Mouse (Mus musculus) macrophage (primary cell): Measurements from ENCODE around the gene Cep128. TPM values are rescaled to one million over a fixed set of nuclear protein-coding genes. Genes with fewer than 3 reads are reported as not detected.

Source experiments
- H3K27ac ChIP-seq: fragments of 350-480 bp; formaldehyde crosslinking; 2 replicates; pipeline ENCODE4 v1.9.0; 2021
- H3K36me3 ChIP-seq: fragments of 350-480 bp; formaldehyde crosslinking; 2 replicates; pipeline ENCODE4 v1.9.0; 2021; ENCODE audit errors: inconsistent target
- H3K4me3 ChIP-seq: fragments of 350-480 bp; formaldehyde crosslinking; 2 replicates; pipeline ENCODE4 v1.9.0; 2021; ENCODE audit errors: inconsistent target
- H3K79me2 ChIP-seq: fragments of 350-480 bp; formaldehyde crosslinking; 2 replicates; pipeline ENCODE4 v1.9.0; 2021; ENCODE audit errors: inconsistent target
- WGBS: methylation state at CpG from one replicate; pipeline ENCODE4 v1.1.7; 2026; ENCODE audit warnings: inconsistent platforms; ENCODE audit not compliant: missing documents; 5-methylcytosine and 5-hydroxymethylcytosine counted together
- polyA plus RNA-seq: library from polyadenylated mRNA; stranded (reverse); fragments of 250-400 nt; gene quantifications from 3 replicates; pipeline ENCODE4 v1.2.4, GENCODE M21; 2018; ENCODE audit warnings: inconsistent platforms
- total RNA-seq, 78 experiments: library from RNA; depleted of rRNA; stranded (reverse); fragments of 250-400 nt; gene quantifications; 1 replicate in 9 of 78; 2 replicates in 24 of 78; 3 replicates in 43 of 78; 4 replicates in 2 of 78; pipeline ENCODE4 v1.2.4; 2018; ENCODE audit warnings: inconsistent platforms in 56 of 78

The Cep128 gene
- 100 to 1,000 TPM in 6 of 26 experiments, 10 to 100 TPM in 20; 24.4 to 119 (median 64.8) TPM for total RNA-seq (2018; cell fraction: chromatin; rRNA removed)
- total RNA-seq (2018; cell fraction: cytosol; rRNA removed) = 10 to 100 TPM in 4 of 26 experiments, 1 to 10 TPM in 22; 5.0 to 11.2 (median 7.9) TPM
- total RNA-seq (2018; cell fraction: nucleus; rRNA removed) = 10 to 100 TPM in 24 of 26 experiments, 1 to 10 TPM in 2; 6.7 to 66.4 (median 20.8) TPM
- 5.3 to 17.9 TPM (median 7.8 TPM) in 3 replicates for polyA plus RNA-seq

DNA sequence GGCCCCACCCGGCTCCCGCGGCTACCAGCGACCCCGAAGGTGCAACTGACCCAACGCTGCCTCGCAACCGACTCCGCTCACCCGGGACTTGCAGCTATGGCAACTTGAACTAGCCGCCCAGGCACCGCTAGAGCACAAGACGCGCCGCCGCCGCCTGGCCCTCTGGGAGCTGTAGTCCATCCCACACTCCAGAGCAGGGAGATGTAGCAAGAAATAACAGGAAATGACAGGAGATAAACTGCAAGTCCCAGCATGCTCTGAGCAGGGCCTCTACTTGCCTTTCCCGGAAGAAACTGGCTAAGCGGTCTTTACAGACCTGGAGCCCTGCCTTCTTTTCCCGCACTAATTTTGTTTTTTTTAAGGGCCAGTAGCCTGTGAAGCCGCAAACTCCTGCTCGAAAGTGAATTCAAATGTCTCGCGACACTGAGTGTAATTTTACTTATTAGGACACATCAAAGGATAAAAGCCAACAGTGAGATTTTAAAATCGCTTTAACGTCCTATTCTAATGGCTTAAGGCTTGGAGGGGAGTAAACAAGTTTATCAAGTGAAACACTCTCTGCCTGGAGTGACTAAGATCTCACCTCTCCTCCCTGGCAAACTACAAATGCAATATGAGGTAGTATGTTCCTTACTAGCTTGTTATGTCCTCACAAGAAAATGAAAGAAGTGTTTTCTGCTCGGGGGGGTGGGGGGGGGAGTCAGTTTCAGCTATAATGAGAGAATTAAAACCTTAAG is at the start of gene Cep128, which contains the start of gene Tshr:
Cep128 (minus strand) TSS at position 129 of the 737 bp plus-strand sequence.
Tshr (plus strand) TSS at position 283 of the 737 bp plus-strand sequence.
- Histone ChIP-seq H3K27ac (peak within 1 kb of the TSS; percentile 51), H3K79me2 (peaks cover 27% of the 10 kb centered on the region), H3K36me3 (no peaks in the 10 kb centered on the region), H3K4me3 (peak within 1 kb of the TSS; percentile 87)
- WGBS = 0% methylated on average over 27 of the region's 27 CpGs

DNA sequence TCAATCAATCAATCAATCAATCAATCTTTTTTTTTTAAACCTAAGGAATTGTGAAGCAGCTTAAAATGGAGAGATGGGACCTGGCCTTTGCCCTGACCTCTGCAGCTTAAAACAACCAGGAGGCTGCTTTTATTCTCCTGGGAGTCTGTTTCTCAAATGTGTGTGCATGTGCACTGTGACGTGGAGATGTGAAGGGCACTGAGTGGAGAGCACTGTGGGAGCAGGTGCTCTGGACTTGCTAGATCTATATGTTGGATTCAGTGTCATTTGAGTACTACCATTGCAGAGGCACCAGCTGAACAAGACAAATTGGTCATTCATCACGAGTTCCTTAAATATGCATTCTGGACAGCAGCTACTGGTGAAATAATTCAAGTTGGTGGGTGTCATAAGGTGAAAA is 42.9 kb upstream of the Cep128 start:
- WGBS = 80% methylated on average over 2 of the region's 2 CpGs
- Histone ChIP-seq H3K36me3 (no peaks in the 10 kb centered on the region), H3K79me2 (no peaks in the 10 kb centered on the region), H3K4me3 (no peak overlapping the region), H3K27ac (no peak overlapping the region)

DNA sequence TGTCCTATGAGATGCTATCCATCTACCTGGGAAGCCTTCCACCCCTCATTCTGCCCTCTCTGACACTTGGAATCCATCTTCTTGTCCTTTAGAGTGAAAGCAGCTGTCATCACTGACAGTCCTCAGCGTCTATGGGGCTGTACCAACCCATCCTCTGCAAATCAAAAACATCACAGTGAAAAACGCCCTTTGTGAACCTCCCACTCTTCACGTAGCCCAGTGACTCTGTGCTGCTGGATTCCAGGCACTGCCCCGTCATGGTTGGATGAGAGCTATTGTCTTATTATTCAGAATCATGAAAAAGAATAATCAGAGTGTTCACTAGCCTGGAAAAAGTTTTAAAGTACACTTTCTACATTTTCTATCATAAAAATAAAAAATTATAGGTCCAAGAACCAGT is 42.3 kb upstream of the Cep128 start:
- H3K36me3 ChIP-seq = no peaks in the 10 kb centered on the region
- no peaks in the 10 kb centered on the region for H3K79me2 ChIP-seq
- H3K27ac ChIP-seq = no peak overlapping the region
- H3K4me3 ChIP-seq = no peak overlapping the region
- 85% methylated on average over 4 of the region's 4 CpGs for WGBS

DNA sequence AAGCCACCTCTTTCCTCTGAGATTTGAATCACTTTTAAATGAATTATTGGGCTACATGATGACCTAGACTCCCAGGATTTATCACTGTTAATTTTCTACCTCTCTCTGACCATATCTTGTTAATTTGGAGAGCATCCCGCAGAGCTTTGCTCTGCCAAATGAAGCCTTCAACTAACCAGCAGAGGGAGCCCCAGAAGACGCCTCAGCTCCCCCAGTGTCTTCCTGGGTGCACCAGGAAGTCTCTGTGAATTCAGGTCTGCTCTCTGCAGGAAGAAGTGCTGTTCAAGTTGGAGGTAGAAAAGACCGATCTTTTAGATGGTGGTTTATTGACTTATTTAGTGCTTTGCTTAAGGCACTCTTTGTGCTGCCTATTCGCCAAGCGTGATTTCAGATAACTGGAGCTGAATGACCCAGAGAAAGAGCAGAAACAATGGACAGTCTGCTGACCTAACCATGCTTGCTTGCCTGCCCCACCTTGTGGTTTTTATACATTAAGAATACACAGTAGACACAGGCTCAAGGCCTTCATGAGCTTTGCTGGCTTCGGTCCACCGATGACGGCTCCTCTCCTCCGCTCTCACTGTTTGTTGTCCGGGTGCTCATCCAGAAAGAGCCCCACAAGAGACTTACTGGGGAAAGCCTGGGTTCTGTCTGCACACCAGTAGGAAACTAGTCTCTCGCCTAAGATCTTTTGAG is 39.1 kb upstream of the Cep128 start:
- Histone ChIP-seq H3K79me2 (no peaks in the 10 kb centered on the region), H3K36me3 (no peaks in the 10 kb centered on the region), H3K27ac (no peak overlapping the region), H3K4me3 (no peak overlapping the region)
- WGBS = 79% methylated on average over 11 of the region's 11 CpGs

DNA sequence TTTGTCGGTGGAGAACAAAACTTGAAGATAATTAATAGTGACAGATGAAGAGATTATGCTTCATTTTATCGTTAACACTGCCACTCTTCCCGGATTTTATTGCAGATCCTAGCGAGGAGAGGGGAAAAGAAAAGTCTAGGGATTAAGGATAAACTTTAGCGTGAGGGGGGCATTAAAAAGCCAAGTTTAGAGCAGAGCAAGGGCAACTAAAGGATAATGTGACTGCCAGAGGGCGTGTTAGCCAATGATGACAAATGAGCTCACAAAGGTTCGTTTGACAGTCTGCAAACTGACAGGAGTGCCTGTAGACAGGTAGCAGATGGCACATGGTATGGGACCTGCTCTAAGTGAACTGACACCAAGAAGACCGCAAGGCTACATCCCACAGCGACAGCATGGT is 37.1 kb upstream of the Cep128 start:
- 69% methylated on average over 9 of the region's 9 CpGs for WGBS

DNA sequence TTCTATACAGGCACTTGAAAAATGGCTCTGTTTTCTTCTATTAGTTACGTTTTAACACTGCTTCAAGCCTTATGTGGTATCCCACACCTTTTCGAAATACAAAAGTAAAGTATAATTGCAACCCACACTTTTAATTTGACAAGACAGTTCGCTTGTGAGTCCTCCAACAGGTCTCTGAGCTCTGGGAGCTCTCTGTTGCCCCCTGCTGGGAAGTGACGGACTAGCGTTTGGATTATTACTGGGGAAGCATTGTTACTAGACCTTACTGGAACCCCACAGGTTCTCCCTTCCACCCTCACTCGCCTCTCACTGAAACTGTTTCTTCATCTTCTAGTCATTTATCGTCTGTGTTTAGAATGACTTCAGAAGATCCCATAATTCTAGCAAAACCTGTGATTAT is 34.6 kb upstream of the Cep128 start:
- no peak overlapping the region for H3K27ac ChIP-seq
- no peaks in the 10 kb centered on the region for H3K36me3 ChIP-seq
- 45% methylated on average over 7 of the region's 7 CpGs for WGBS
- no peaks in the 10 kb centered on the region for H3K79me2 ChIP-seq
- H3K4me3 ChIP-seq = no peak overlapping the region

More for the DNA sequence above, 37.1 kb upstream of the Cep128 start:
- H3K79me2 ChIP-seq = no peaks in the 10 kb centered on the region
- no peak overlapping the region for H3K4me3 ChIP-seq
- H3K27ac ChIP-seq = no peak overlapping the region
- H3K36me3 ChIP-seq = no peaks in the 10 kb centered on the region

DNA sequence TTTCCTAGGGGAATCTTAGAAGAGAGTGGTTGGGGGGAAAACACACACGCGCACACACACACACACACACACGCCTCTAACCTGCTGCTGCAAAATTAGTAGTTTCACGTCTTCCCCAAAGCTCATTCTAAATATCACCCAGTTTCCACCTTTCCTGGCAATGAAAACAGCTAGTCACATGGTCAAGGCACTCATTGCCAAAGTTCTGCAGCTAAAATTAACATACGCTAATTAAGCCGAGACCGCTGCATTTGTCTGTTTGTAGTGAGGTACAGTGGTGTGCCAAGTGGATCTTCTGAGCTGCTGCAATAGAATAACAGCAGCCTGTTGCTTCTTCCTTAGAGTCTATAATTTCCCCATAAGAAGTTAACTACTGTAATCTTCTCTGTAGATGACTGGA is 32.6 kb upstream of the Cep128 start:
- no peak overlapping the region for H3K4me3 ChIP-seq
- no peaks in the 10 kb centered on the region for H3K79me2 ChIP-seq
- no peaks in the 10 kb centered on the region for H3K36me3 ChIP-seq
- WGBS = 85% methylated on average over 7 of the region's 7 CpGs
- no peak overlapping the region for H3K27ac ChIP-seq

DNA sequence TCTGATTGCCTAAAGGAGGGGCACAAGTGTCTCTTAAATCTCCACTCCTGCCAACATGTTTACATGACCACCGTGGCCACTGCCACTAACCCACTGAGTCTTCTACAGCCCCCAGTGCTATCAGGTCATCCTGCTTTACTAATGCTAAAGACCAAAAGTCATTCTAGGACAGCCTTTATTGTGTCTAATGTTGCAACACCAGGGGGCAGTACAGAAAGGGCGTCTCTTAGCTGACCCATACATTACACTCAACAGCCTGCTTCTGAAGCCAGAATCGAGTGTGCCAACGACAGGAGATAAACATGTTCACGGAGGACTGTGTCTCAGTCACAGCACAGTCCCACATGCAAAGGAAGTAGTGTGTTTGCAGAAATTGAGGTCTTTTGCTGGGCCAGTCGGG is 30.9 kb upstream of the Cep128 start:
- H3K36me3 ChIP-seq = no peaks in the 10 kb centered on the region
- no peaks in the 10 kb centered on the region for H3K79me2 ChIP-seq
- no peak overlapping the region for H3K4me3 ChIP-seq
- WGBS = 86% methylated on average over 6 of the region's 6 CpGs
- no peak overlapping the region for H3K27ac ChIP-seq

DNA sequence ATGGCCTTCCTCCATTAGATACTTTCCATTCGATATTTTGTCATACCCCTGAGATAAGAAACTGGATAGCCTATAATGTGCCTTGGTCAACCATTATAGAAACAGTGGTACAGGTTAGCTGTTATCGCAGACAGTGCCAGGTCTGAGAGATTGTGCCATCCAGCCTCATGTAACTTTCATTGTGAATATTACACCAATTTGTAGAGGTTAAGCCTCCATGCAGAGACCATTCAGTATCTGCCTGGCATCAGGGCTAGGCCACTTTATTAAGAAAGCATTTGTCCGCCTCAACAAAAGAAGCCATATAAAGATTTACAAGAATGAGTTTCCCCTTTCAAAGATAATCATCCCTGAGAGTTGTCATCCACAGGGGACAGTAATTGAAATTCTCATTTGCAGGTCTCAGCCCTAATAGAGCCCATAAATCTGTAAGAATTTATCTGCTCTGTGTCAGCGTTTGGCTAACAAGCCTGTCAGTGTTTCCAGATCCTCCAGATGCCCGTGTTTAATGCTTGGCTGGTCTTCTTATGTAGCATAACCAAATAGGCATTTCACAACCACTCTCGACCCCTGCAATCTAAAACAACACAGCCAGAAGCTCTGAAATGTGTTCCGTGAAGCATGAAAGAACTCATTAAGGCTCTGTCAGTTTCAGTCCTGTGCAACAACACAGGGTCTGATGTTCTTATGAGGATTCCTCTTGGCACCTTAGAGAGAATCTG is 28.4 kb upstream of the Cep128 start:
- H3K27ac ChIP-seq = no peak overlapping the region
- WGBS = 79% methylated on average over 7 of the region's 7 CpGs
- no peaks in the 10 kb centered on the region for H3K36me3 ChIP-seq
- no peaks in the 10 kb centered on the region for H3K79me2 ChIP-seq
- no peak overlapping the region for H3K4me3 ChIP-seq

DNA sequence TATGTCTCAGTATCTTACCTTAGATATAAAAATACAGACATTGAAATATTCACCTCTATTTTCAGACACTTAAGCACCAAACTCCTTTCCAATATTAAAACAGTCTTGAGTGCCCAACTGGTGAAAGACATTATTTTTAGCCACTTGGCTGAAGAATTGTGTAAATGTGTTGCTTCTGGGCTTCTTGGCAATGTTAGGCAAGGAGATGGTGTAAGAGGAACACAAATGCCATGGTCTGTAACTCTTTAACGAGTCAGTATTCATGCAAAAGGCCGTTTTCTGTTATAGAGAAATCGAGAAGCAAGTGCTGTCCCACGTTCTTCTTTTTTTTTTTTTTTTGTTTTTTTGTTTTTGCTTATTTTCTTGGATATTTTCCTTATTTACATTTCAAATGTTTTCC is 26.1 kb upstream of the Cep128 start:
- WGBS = 84% methylated on average over 4 of the region's 4 CpGs
- no peak overlapping the region for H3K27ac ChIP-seq
- no peaks in the 10 kb centered on the region for H3K36me3 ChIP-seq
- no peak overlapping the region for H3K4me3 ChIP-seq
- no peaks in the 10 kb centered on the region for H3K79me2 ChIP-seq

DNA sequence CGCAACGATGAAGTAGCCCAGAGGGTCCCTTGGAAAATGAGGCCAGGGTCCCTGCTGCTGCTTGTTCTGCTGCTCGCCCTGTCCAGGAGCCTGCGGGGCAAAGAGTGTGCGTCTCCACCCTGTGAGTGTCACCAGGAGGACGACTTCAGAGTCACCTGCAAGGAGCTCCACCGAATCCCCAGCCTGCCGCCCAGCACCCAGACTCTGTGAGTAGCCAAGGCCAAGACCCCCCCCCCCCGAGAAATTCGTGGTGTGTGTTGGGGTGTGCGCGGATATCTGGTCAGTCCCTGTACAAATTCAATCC is 16.8 kb upstream of the Cep128 start:
- WGBS = 11% methylated on average over 12 of the region's 12 CpGs
- Histone ChIP-seq H3K27ac (no peak overlapping the region), H3K79me2 (no peaks in the 10 kb centered on the region), H3K4me3 (no peak overlapping the region), H3K36me3 (no peaks in the 10 kb centered on the region)

DNA sequence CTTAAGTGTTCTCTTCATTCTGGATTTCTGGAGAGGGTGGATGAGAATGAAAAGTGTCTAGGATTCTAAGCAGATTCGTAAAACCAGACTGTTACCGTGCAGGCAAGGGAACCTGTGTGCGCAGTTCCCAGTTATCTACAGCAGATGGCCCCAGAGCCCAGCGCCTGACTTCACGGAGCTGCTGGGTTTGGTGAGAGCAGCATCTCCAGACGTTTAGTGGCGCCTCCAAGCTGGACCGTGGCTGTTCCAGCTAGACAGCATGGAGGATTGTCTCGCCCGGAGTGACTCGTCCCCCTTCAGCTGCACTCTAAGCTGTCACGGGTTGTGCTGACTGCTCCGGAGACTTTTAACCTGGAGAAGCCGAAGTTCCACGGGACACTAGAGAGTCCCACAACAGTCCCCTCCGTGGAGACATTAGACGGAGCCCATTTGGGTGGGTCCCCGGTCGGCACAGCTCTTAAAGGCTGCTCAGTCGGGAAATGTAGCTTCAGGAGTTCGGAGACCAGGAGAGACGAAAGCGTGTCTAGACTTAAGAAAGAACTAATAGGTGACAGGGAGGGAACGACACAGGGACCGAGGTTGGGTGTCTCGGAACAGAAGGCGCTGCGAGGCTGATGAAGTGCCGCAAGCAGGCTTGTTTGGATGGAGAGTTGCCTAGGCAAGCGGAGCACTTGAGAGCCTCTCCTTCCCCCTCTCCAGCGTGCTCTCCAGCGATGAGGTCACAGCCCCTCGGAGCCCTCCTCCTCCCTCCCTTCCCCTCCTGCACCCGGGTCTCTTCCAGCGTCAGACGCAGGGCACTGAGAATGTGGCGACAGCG is 16.2 kb upstream of the Cep128 start:
- Histone ChIP-seq H3K4me3 (no peak overlapping the region; the same call in 1 of the 2 replicates), H3K79me2 (no peaks in the 10 kb centered on the region), H3K36me3 (no peaks in the 10 kb centered on the region), H3K27ac (no peak overlapping the region)
- 3% methylated on average over 38 of the region's 38 CpGs for WGBS

DNA sequence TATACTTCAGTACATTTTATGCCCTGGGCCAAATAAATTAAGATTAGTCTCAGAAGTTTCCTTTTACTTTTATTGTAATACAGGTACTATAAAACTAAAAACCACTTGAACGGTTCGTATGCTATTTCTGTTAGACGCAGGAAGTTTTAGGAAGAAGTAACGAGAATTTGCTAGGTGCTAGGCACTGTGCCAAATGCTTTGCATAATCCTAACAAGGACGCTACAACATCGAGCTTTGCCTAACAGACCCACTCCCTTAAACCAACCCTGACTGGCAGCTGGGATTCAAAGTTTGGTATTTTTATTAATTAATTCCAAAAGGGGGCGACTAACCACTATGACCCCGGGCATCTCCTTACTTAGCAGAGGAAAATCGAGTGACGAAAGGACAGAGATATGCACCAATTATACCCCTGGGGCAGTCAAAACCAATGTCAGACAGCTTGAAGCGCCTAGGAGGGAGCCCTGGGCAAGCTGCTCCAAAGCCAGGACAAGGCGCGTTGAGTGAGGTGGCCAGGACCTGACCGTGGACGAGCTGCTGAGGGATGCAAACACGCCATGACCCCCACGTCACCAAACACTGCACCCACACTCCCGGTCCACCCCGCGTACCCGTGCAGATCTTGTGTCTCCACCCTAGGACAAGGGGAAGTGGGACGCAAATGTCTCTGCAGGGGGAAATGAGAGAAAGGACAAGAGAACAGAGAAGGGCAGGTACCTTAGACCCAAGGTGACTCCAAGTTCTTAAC is 519 bp downstream of the Cep128 start:
- Histone ChIP-seq H3K36me3 (no peaks in the 10 kb centered on the region), H3K27ac (peak overlapping the region; percentile 36), H3K79me2 (peaks cover 27% of the 10 kb centered on the region), H3K4me3 (peak overlapping the region; percentile 87)
- under 1% methylated on average over 22 of the region's 22 CpGs for WGBS
